Mouse (Mus musculus): ENCODE measurements at regions not wholly inside any gene's neighbourhood (a gene's known extent, or its start where the extent isn't known, plus 50 kb on each side); places are given as distances from the start of the nearest gene placed in this dataset.

DNA sequence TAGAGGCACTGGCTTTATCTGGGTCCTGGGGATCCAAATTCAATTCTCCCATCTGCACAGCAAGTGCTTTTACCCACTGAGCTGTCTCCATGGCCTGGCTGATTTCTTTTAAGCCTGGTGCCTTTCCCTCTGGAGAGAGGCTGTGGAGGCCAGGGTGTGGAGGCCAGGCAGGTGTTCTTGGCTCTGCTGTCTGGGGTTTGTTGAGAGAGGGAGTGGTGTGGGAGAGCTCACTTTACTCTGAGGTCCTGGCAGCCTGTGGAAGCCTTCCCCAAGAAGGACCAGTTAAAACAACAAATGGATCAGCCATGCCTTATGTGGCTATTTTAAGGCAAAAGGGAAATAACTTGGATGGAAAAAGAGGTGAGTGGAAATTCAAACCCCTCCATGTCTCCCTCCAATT is 86.5 kb downstream of the Rpl14 start:
- H3K27ac ChIP-seq = no peak overlapping the region
- H3K9me3 ChIP-seq = no peaks in the 10 kb centered on the region
- no peaks in the 10 kb centered on the region for H3K27me3 ChIP-seq (replicated peaks)
- no peak overlapping the region for H3K9ac ChIP-seq
- H3K4me1 ChIP-seq (replicated peaks) = 0 out of 2 replicates have a peak, but pooled peaks cover 3% of the 10 kb centered on the region
- no peak for ATAC-seq
- H3K4me2 ChIP-seq (replicated peaks) = no peak overlapping the region
- H3K36me3 ChIP-seq = no peaks in the 10 kb centered on the region
- H3K4me3 ChIP-seq (replicated peaks) = no peak overlapping the region

DNA sequence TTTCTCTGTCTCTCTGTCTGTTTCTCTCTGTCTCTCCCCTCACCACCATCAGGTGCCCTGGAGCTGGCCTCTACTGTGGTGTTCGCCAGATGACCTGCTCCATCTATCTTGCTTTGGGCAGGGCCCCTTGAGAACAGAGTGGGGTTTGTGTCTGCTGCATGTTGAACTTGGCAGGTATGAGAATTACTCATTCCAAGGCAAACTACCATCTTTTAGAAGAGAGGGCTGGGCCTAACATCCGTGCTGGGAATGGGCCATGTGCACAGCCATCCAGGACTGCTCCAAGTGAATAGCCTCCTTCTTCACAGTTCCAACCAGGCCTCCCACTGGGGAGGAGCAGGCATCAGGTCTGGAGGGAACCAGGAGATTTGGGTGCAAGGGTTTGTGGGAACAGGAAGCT is 87.3 kb downstream of the Rpl14 start:
- WGBS = 72% methylated on average over 2 of the region's 2 CpGs
- Histone ChIP-seq H3K4me3 (replicated peaks) (no peak overlapping the region), H3K9ac (no peak overlapping the region), H3K4me2 (replicated peaks) (no peak overlapping the region), H3K27me3 (replicated peaks) (no peaks in the 10 kb centered on the region), H3K4me1 (replicated peaks) (0 out of 2 replicates have a peak, but pooled peaks cover 3% of the 10 kb centered on the region), H3K27ac (no peak overlapping the region), H3K9me3 (no peaks in the 10 kb centered on the region), H3K36me3 (no peaks in the 10 kb centered on the region)
- no peak for ATAC-seq

DNA sequence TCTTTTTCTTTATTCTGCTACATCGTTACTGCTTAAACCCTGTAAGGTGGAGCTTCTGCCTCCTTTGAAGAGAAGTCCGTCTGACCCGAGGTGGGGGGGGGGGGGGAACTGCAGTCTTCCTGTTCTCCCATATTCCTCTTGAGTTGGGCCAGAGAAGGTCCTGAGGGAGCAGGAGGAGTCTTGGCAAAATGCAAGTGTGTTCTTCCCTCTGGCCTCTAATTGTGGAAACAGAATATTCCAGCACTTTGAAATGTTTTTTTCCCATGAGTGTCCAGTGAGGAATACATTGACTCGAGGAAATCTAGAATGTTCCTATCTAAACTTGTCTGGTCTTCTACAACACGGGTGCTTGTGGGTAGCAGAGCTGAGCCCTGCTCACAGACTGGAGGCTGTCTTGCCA is 90.0 kb downstream of the Rpl14 start:
- WGBS = 64% methylated on average over 5 of the region's 5 CpGs
- no peak for ATAC-seq
- no peaks in the 10 kb centered on the region for H3K4me1 ChIP-seq (replicated peaks)

DNA sequence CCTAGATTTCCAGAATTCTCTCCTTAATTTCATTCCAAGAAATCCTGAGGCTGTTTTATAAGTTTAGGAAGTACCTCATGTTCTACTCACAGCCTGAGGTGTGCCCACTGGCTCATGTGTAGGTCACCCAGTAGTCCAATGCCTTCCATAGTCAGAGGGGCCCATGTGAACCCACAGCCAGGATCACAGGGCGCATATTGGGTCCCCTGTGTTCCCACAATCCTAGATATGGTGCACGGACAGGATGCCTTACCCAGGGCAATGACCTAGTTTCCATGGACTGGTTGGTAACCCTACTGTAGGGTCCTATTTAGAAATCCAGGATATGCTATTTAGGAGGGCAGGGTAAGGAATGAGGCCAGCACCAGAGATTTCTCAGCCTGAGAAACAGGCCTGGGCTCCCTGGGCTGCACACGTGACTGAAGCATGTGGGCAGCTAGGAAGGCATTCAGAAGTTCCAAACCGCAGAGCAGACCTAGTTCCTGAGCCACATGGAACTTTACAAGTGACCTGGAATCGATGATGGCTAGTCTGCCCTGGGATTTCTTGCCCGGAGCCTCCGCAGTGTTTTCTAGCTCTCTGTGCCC is 90.5 kb downstream of the Rpl14 start:
- Histone ChIP-seq H3K27me3 (replicated peaks) (no peaks in the 10 kb centered on the region), H3K4me2 (replicated peaks) (no peak overlapping the region), H3K4me1 (replicated peaks) (no peaks in the 10 kb centered on the region), H3K4me3 (replicated peaks) (no peak overlapping the region), H3K27ac (no peak overlapping the region), H3K9ac (no peak overlapping the region), H3K36me3 (no peaks in the 10 kb centered on the region), H3K9me3 (no peaks in the 10 kb centered on the region)
- ATAC-seq = no peak
- WGBS = 82% methylated on average over 7 of the region's 7 CpGs

More for the DNA sequence above, 90.0 kb downstream of the Rpl14 start:
- Histone ChIP-seq H3K36me3 (no peaks in the 10 kb centered on the region), H3K4me2 (replicated peaks) (no peak overlapping the region), H3K27me3 (replicated peaks) (no peaks in the 10 kb centered on the region), H3K9me3 (no peaks in the 10 kb centered on the region), H3K4me3 (replicated peaks) (no peak overlapping the region), H3K27ac (no peak overlapping the region), H3K9ac (no peak overlapping the region)

DNA sequence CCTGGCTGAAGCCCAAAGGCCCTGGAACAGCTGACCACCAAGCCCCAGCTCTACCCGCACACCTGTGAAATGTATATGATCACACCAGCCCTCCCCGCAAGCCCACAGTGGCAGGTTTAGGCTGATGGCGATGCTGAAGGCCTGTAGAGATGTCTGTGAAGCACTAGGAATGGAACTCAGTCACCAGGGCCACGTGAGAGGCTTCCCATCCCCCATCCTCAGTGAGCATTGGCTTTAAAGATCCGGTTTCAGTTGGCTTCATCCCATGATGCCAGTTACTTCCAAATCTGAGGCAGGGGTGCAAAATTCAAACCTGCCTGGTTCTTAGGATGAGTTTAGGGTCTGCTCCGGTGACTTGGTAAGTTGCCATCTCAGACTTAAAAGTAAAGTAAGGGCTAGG is 91.9 kb downstream of the Rpl14 start:
- Histone ChIP-seq H3K4me3 (replicated peaks) (no peak overlapping the region), H3K4me1 (replicated peaks) (no peaks in the 10 kb centered on the region), H3K27ac (no peak overlapping the region), H3K4me2 (replicated peaks) (no peak overlapping the region), H3K9ac (no peak overlapping the region), H3K9me3 (no peaks in the 10 kb centered on the region), H3K36me3 (no peaks in the 10 kb centered on the region), H3K27me3 (replicated peaks) (no peaks in the 10 kb centered on the region)
- no peak for ATAC-seq
- WGBS = 60% methylated on average over 6 of the region's 6 CpGs

DNA sequence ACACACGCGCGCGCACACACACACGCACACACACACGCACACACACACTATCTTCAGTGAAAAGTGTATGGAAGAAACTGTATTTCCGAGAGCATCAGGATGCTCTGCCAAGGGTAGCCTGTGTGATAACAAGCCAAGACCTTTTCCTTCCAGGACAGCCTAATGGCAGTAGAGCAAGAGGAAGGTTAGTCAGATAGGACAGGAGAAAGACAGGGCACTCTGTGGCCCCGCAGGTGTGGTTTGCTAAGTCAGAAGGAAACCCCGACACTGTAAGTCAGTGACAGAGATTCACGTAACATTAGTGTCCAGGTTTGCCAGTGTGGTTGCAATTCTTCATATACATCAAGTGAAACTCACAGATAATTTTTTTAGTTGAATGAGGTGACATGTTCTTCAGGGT is 92.8 kb downstream of the Rpl14 start:
- Histone ChIP-seq H3K4me3 (replicated peaks) (no peak overlapping the region), H3K9me3 (no peaks in the 10 kb centered on the region), H3K36me3 (no peaks in the 10 kb centered on the region), H3K9ac (no peak overlapping the region), H3K4me2 (replicated peaks) (no peak overlapping the region), H3K27me3 (replicated peaks) (no peaks in the 10 kb centered on the region), H3K27ac (no peak overlapping the region), H3K4me1 (replicated peaks) (no peaks in the 10 kb centered on the region)
- no peak for ATAC-seq
- 92% methylated on average over 10 of the region's 10 CpGs for WGBS

DNA sequence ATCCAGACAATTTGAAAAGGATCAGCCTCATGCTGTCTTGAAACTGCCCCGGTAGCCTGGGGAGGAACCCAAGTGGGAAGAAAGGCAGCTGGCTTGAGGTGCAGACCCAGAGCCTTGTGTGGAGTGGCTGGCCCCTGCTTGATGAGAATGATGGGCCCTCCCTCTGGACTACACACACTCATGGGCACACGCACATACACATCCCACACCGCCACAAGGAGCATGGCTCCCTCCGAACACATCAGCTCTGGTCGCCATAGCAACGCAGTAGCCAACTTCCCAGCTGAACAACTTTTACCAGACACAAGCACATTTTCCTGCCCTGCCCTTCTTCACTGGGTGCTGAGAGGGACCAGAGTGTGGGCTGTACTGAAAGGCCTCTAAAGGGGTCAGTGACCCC is 101.2 kb downstream of the Rpl14 start:
- no peak for ATAC-seq
- WGBS = 35% methylated on average over 6 of the region's 6 CpGs
- H3K9ac ChIP-seq = no peak overlapping the region
- no peaks in the 10 kb centered on the region for H3K36me3 ChIP-seq
- no peak overlapping the region for H3K4me3 ChIP-seq (replicated peaks)
- H3K27ac ChIP-seq = no peak overlapping the region
- H3K9me3 ChIP-seq = no peaks in the 10 kb centered on the region
- H3K4me1 ChIP-seq (replicated peaks) = peaks cover 17% of the 10 kb centered on the region
- H3K27me3 ChIP-seq (replicated peaks) = 0 out of 2 replicates have a peak, but pooled peaks cover 3% of the 10 kb centered on the region
- no peak overlapping the region for H3K4me2 ChIP-seq (replicated peaks)

DNA sequence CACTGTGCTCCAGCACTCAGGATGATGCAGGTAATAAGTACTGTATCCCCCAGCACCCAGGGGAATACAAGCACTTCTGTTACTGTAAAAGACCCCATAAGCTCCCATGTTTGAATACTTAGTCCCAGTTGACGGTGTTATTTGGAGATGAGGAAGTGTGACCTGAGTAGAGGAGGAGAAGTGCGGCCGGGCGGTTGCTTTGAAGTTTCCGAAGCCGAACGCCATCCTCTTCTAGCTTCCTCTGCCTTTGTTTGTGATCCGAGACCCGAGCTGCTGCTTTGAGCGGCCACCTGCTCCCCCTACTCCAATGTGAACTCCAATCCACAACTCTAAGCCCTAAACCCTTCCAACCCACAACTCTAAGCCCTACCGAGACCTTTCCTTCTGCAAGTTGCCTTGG is 103.6 kb downstream of the Rpl14 start:
- Histone ChIP-seq H3K27me3 (replicated peaks) (0 out of 2 replicates have a peak, but pooled peaks cover 3% of the 10 kb centered on the region), H3K4me2 (replicated peaks) (peak overlapping the region; percentile 60), H3K9ac (no peak overlapping the region), H3K9me3 (no peaks in the 10 kb centered on the region), H3K27ac (no peak overlapping the region), H3K4me3 (replicated peaks) (no peak overlapping the region), H3K36me3 (no peaks in the 10 kb centered on the region), H3K4me1 (replicated peaks) (peaks cover 17% of the 10 kb centered on the region)
- WGBS = 12% methylated on average over 11 of the region's 11 CpGs
- no peak for ATAC-seq

DNA sequence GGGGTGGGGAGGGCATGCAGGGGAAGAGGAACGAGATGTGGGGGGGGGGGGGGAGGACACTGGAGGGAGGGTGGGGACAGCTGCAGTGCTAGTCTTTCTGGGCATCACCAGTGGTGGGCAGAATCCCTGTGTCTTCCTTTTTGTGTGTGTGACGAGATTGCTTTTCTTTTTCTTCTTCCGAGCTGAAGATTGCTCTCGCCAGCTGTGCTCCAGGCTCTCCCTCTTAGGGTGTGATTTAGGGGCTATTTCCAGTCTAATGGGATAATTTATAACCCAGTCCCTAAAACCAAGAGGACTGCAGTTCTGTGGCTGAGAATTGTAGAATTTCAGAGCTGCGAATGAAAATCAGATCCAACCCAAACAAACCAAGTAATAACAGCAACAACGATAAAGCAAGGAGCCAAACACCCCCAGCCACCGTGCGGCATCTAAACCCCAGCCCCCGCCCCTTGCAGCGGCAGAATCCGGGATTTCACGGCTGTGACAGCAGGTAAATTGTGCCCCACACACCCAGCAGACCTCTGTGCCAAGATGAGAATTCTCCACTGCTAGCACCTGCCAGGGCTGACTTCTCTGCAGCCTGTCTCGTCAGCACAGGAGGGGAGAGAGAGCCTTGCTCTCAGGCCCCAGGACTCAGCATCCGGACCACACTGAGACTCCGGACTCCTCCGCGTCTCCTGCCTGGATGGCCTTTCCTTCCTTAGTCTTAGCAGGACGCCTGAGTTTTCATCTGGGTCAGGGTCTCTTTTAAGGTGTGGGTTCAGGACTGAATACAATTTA is 104.3 kb downstream of the Rpl14 start:
- WGBS = 4% methylated on average over 18 of the region's 18 CpGs
- Histone ChIP-seq H3K4me2 (replicated peaks) (peak overlapping the region; percentile 60), H3K9ac (peak overlapping the region; percentile 17; the same call in 1 of the 2 replicates), H3K9me3 (no peaks in the 10 kb centered on the region), H3K27me3 (replicated peaks) (0 out of 2 replicates have a peak, but pooled peaks cover 3% of the 10 kb centered on the region), H3K27ac (no peak overlapping the region), H3K36me3 (no peaks in the 10 kb centered on the region), H3K4me1 (replicated peaks) (peaks cover 17% of the 10 kb centered on the region), H3K4me3 (replicated peaks) (peak overlapping the region; percentile 26)
- peak; percentile 41; the same call in 1 of the 2 replicates for ATAC-seq

DNA sequence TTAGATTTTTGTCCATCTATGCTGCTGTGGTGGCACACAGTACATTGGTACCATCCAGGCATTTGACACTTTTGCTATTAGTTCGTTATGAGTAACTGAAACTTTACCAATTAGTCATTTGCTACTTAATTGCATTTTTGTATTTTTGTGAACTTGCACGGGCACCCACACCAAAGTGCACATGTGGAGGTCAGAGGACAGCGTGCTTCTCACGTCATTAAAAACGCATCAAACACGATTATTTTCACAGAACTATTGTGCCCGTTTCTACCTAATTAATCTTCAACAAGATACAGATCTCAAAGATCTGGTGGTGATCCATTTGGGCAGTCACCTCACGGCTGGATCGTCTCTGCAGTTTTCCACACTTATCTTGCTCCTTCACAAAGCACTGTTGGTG is 105.1 kb downstream of the Rpl14 start:
- WGBS = 33% methylated on average over 9 of the region's 9 CpGs
- H3K9ac ChIP-seq = no peak overlapping the region
- no peak overlapping the region for H3K27ac ChIP-seq
- H3K27me3 ChIP-seq (replicated peaks) = 0 out of 2 replicates have a peak, but pooled peaks cover 3% of the 10 kb centered on the region
- peaks cover 17% of the 10 kb centered on the region for H3K4me1 ChIP-seq (replicated peaks)
- 0 out of 2 replicates have a peak overlapping the region, but pooled peaks have one; percentile 60 for H3K4me2 ChIP-seq (replicated peaks)
- H3K36me3 ChIP-seq = no peaks in the 10 kb centered on the region
- no peak for ATAC-seq
- no peaks in the 10 kb centered on the region for H3K9me3 ChIP-seq
- H3K4me3 ChIP-seq (replicated peaks) = no peak overlapping the region

DNA sequence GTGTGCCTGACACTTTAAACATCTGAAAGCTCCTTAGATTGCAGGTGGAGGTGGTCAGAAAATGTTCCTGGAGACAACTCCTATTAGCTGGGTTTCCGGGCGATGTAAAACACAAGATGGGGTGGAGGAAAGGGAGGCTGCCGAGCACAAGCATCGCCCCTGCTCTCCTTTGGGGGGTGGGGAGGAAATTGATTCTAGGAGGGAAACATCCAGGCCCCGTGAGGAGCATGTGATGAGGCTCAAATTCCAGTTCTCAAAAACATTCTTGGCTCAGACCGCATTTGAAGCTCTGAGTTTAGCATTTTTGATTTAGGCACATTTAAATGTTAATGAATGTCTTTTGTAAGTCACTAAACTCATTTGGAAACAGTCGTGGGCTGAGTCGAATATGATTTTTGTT is 105.5 kb downstream of the Rpl14 start:
- Histone ChIP-seq H3K4me3 (replicated peaks) (no peak overlapping the region), H3K9me3 (no peaks in the 10 kb centered on the region), H3K9ac (no peak overlapping the region), H3K4me1 (replicated peaks) (peaks cover 17% of the 10 kb centered on the region), H3K36me3 (no peaks in the 10 kb centered on the region), H3K27me3 (replicated peaks) (0 out of 2 replicates have a peak, but pooled peaks cover 3% of the 10 kb centered on the region), H3K27ac (no peak overlapping the region), H3K4me2 (replicated peaks) (no peak overlapping the region)
- WGBS = 47% methylated on average over 8 of the region's 8 CpGs
- ATAC-seq = no peak

DNA sequence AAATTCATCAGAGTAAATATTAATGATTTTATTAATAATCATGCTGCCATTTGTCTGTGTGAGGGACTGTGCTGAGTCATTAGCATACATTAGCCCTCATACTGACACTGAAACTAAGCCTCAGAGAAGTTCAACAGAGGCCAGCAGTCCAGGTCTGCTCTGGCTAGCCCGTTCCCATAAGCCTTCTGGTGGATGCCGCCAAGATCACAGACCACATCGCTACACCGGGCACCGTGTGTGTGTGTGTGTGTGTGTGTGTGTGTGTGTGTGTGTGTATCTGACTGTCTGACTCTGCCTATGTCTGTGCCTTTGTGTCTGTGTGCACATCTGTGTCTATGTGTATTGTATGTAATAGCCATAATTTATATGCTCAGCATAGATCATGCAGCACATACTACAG is 106.0 kb downstream of the Rpl14 start:
- WGBS = 77% methylated on average over 5 of the region's 5 CpGs
- H3K27me3 ChIP-seq (replicated peaks) = 0 out of 2 replicates have a peak, but pooled peaks cover 3% of the 10 kb centered on the region
- no peaks in the 10 kb centered on the region for H3K9me3 ChIP-seq
- H3K27ac ChIP-seq = no peak overlapping the region
- peaks cover 17% of the 10 kb centered on the region for H3K4me1 ChIP-seq (replicated peaks)
- no peaks in the 10 kb centered on the region for H3K36me3 ChIP-seq
- H3K9ac ChIP-seq = no peak overlapping the region
- H3K4me2 ChIP-seq (replicated peaks) = no peak overlapping the region
- no peak overlapping the region for H3K4me3 ChIP-seq (replicated peaks)
- ATAC-seq = no peak
